Mouse (Mus musculus): ENCODE data around the gene Elavl1.

GRCm38 (mm10) chr8:4245737-4246136, 79.5 kb downstream of the Elavl1 start:
- TF ChIP-seq CTCF (IDR thresholded peaks at IDR 0.05; ENCODE audit: extremely low read depth, insufficient read depth, insufficient read length, insufficient replicate concordance): no peak
- TF ChIP-seq POLR2A (IDR thresholded peaks at IDR 0.05; ENCODE audit: low read depth, low read length): no peak

All from spleen, adult 2 months (tissue).